Mouse (Mus musculus) hindbrain, embryonic 16.5 days (tissue): ENCODE data around the gene Cbx8. TPM values are rescaled to one million over a fixed set of nuclear protein-coding genes. Genes with fewer than 3 reads are reported as not detected.
A peak's percentile ranks its signal among the peaks of the same experiment; 100 is the strongest.

ENCODE experiments used
- ATAC-seq: fragments of 200-750 bp; cut with Nextera tagmentation; 2 replicates; pipeline ENCODE4 v1.8.0; 2017; ENCODE audit warnings: moderate TSS enrichment, moderate library complexity
- H3K27ac ChIP-seq: fragments of 300-500 bp; sonication (generic); 2 replicates; pipeline ENCODE4 v1.5.1; 2014; ENCODE audit warnings: low read depth, mild to moderate bottlenecking, control low read depth, low read length, moderate library complexity
- H3K27me3 ChIP-seq: fragments of 300-500 bp; sonication (generic); replicated peaks from 2 replicates; pipeline ENCODE4 v1.6.1; 2014; ENCODE audit warnings: low read length; ENCODE audit not compliant: control insufficient read depth, insufficient read depth
- H3K36me3 ChIP-seq: fragments of 300-500 bp; sonication (generic); 2 replicates; pipeline ENCODE4 v1.6.1; 2014; ENCODE audit warnings: mild to moderate bottlenecking, low read length, moderate library complexity, mixed read lengths; ENCODE audit not compliant: control insufficient read depth, insufficient read depth
- H3K4me1 ChIP-seq: fragments of 300-500 bp; sonication (generic); 2 replicates; pipeline ENCODE4 v1.6.1; 2014; ENCODE audit warnings: low read depth, low read length; ENCODE audit not compliant: control insufficient read depth, insufficient read depth
- H3K4me2 ChIP-seq: fragments of 300-500 bp; sonication (generic); 2 replicates; pipeline ENCODE4 v1.6.1; 2014; ENCODE audit warnings: mild to moderate bottlenecking, low read length, control low read depth, moderate library complexity
- H3K4me3 ChIP-seq: fragments of 300-500 bp; sonication (generic); 2 replicates; pipeline ENCODE4 v1.5.1; 2014; ENCODE audit warnings: mild to moderate bottlenecking, low read length, control low read depth, moderate library complexity
- H3K9ac ChIP-seq: fragments of 300-500 bp; sonication (generic); 2 replicates; pipeline ENCODE4 v1.6.1; 2014; ENCODE audit warnings: low read depth, mild to moderate bottlenecking, control low read depth, low read length, moderate library complexity
- H3K9me3 ChIP-seq: fragments of 300-500 bp; sonication (generic); 2 replicates; pipeline ENCODE4 v1.6.1; 2014; ENCODE audit warnings: mild to moderate bottlenecking, low read length, moderate library complexity; ENCODE audit not compliant: control insufficient read depth
- WGBS: fragments of 180-500 bp; shearing (Covaris S2); extraction: QIAGEN DNeasy Blood & Tissue Kit; methylation state at CpG from one replicate; pipeline ENCODE4 v1.1.7; 2014; 5-methylcytosine and 5-hydroxymethylcytosine counted together
- polyA plus RNA-seq: library from polyadenylated mRNA; unstranded; fragments of >200 nt; fragmentation: Nextera tagmentation; extraction: Ambion mirVana; gene quantifications from 2 replicates; pipeline ENCODE4 v1.2.1, GENCODE M21; 2015

Gene Cbx8
- 8.5 and 9.5 TPM in 2 replicates for polyA plus RNA-seq

DNA sequence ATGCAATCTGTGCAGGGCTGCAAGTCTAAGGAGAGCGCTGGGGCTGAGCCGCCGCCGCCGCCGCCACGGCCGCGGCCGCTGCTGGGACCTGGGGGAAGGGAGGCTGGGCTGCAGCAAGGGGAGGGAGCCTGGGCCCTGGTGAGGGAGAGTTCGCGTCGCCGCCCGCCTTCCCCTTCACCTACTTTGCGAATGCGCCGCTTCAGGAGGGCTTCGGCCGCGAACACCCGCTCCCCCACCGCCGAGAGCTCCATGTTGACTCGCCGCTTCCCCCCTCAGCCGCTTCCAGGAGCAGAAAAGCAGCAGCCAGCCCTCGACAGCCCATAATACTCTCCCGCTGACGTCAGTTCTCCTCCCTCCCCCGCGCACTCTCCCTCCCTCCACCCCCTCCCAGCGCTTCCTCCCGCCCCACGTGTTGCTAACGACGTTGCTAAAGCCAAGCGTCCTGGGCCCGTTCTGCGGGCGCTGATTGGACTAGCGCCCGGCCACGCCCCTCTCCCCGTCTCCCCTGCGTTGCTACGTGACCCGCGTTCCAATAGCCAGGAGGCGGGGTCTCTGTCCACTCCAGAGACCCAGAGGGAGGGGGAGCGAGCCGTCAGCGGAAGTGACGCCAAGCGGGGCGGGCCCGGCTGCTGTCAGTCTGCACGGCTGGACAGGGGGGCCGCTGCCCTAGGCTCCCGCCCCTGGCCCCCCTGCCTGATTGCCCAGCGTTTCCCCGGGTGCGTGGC lies at the start of gene Cbx8:
Gene Cbx8 (minus strand): TSS at position 370 of the 725 bp plus-strand sequence.
- H3K4me1 ChIP-seq = peaks cover 39% of the 10 kb centered on the region
- H3K27me3 ChIP-seq = peaks cover 49% of the 10 kb centered on the region

DNA sequence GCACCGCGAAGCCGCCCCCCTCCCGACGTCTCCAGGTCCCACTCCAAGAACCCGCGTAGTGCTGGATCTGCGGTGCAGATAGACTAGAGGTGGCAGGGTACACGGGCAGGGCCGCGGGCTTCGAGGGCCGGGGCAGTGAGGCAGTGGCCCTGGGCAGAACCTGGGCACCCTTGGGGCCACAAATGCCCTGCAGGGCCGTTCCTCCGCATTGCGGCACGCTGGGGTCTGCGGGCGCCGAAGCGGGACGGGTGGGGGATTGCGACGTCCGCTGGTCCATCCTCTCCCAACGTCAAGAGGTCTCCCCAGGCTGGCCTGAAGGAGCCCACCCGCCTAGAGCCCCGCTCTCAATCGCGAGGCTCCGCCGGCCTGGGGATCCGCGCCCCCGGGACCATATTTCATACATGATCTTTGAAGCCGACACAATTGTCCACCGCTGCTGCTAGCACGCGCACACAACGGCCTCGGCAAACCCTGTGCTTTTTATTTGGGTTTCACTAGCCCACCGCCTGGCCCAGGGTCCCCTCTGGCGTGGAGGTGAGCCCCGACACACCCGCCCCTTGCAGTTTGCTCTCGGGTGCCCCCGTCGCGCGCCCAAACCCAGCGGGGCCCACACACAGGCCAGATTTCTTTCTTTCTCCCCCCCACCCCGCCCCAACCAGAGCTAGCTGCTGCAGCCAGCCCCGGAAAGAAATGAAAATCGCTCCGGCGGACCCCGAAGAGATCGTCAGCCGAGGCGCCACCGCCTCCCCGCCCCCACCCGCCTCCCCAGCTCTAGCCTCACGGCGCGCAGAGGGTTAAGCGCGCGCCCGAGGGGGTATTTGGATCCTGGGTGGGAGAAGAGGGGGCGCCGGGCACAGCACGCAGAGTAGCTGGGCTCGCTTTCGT lies 49.5 kb upstream of the Cbx8 start:
- no peaks in the 10 kb centered on the region for H3K36me3 ChIP-seq
- peak overlapping the region; percentile 61 for H3K4me3 ChIP-seq
- H3K9ac ChIP-seq = peak overlapping the region; percentile 81
- WGBS = 0% methylated on average over 69 of the region's 75 CpGs
- peak overlapping the region; percentile 99 for H3K4me2 ChIP-seq
- peaks cover 13% of the 10 kb centered on the region for H3K27me3 ChIP-seq
- no peaks in the 10 kb centered on the region for H3K9me3 ChIP-seq
- H3K27ac ChIP-seq = peak overlapping the region; percentile 41; the same call in 1 of the 2 replicates
- H3K4me1 ChIP-seq = peaks cover 18% of the 10 kb centered on the region
- ATAC-seq = no peak

More for the DNA sequence above, at the start of gene Cbx8:
- ATAC-seq = peak; percentile 95
- Histone ChIP-seq H3K9me3 (no peaks in the 10 kb centered on the region), H3K36me3 (no peaks in the 10 kb centered on the region), H3K9ac (peak within 1 kb of the TSS; percentile 91), H3K27ac (peak within 1 kb of the TSS; percentile 94), H3K4me2 (peak within 1 kb of the TSS; percentile 98), H3K4me3 (peak within 1 kb of the TSS; percentile 77)
- WGBS = under 1% methylated on average over 53 of the region's 63 CpGs

DNA sequence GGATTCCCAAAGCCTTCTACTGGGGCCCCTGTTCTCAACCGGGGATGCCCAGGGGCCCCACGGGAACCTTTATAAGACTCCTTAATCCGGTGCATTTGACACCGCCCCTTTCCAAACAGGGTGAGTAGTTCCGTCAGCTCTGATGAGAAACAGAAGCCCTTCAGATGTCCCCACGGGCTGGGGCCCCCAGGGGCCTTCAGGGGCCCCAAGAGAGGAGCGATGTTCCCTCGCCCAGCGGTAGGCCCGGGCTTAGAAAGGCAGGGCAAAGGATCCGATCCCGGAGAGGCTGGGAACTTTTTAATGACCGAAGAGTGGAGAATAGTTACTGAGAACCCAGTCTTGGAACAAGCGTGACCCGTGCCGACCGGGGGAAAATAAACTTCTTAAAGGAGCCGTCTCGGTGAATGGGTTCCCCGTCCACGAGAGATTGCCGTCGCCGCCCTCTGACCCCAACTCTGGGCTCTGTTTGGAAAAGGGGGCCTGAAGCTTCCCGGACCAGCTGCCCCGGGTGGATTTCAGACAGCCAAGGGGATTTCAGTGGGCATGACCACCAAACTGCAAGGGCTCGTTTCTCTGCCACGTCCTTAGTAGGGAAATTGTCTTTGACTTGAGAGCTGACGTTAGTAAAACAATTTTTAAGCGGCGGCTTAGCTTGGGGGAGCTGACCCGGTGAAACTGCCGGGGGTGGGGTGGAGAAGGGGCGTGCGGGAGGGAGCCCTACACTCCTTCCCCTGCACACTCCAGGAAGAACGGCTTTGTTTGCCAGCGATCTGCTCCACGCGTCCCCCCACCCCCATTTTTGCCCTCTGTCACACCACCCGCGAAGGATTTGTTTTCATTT lies 48.7 kb upstream of the Cbx8 start:
- Histone ChIP-seq H3K9me3 (no peaks in the 10 kb centered on the region), H3K27me3 (peaks cover 13% of the 10 kb centered on the region), H3K27ac (no peak overlapping the region), H3K9ac (peak overlapping the region; percentile 81), H3K4me2 (peak overlapping the region; percentile 99), H3K36me3 (no peaks in the 10 kb centered on the region), H3K4me3 (peak overlapping the region; percentile 61), H3K4me1 (peaks cover 22% of the 10 kb centered on the region)
- ATAC-seq = no peak
- whole genome bisulfite sequencing = under 1% methylated on average over 41 of the region's 41 CpGs

DNA sequence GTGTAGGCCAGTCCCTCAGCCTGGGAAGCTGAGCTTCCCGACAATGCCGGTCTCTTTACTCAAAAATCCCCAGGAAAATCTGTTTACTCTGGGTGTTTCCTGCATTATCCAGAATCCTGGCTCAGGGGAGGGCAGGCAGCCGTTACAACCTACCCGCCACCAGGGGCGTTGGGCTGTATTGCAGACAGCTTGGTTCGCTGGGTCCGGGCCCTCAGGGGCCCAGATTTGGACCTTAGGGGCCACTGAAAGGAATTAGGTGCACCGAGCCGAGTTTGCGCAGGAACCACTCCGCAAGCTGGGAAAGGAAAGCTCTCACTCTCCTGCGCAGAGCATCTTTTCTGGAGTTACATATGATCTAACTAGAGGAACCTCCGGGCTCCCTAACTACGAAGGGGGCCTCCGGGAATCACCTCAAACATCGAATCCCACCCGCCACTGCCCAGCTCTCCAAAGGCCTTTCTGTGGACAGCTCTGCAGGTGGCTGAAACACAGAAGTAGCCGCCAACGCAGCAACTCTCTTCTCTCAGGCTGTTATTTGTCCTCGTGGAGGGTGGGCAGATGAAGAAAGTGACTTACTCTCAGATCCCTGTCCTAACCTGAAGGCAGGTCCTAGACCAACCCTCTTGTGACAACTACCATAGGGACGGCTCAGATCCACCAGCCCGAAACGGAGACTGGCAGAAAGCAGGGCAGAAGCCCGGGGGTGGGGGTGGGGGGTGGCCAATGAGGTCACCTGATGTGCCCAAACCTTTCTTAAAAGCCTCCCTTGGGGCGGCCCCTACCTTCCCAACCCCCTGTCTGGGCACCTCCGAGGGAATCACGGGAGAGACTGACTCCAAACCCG lies 47.8 kb upstream of the Cbx8 start:
- peaks cover 31% of the 10 kb centered on the region for H3K4me1 ChIP-seq
- no peak overlapping the region for H3K9ac ChIP-seq

DNA sequence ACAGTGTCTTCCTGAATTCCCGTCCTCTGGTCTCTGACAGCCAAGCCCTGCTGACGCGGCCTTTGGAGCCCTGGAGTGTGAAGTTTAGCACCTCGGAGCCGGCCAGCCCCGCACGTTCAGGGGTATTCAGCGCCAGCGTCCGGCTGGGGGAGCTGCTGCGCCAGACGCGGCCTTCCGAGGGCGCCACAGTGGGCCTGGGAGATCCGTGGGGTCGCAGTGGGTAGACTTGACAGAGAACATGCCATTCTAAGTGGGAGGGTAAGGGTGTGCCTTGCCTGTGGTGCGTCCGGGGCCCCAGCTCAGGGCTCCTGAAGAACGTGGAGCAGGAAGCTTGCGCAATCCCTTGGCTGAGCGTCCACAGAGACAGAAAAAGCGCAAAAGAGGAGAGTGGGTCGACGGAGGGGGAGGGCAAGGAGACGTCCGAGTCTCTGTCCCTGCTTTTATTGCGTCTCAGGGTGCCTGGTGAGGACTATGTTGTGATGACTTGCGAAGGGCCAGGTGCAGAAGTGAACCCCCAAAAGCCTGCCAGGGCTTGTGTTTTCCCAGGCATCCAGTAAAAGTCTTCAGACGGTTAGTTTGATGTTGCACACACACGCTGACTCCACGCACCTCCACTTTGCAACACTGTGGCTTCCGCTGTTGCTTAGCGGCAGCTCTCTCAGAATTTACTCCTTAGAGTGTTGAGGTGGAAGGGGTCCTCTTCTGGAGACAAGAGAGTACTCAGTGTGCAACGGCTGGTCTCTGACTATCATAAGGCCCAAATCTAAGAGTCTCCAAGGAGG lies 46.7 kb upstream of the Cbx8 start:
- Histone ChIP-seq H3K27me3 (peaks cover 14% of the 10 kb centered on the region), H3K9ac (no peak overlapping the region), H3K27ac (no peak overlapping the region)

More for the DNA sequence above, 47.8 kb upstream of the Cbx8 start:
- Histone ChIP-seq H3K9me3 (no peaks in the 10 kb centered on the region), H3K36me3 (no peaks in the 10 kb centered on the region), H3K4me2 (no peak overlapping the region), H3K27ac (no peak overlapping the region), H3K4me3 (no peak overlapping the region), H3K27me3 (peaks cover 13% of the 10 kb centered on the region)
- WGBS = 2% methylated on average over 28 of the region's 28 CpGs
- ATAC-seq = no peak

DNA sequence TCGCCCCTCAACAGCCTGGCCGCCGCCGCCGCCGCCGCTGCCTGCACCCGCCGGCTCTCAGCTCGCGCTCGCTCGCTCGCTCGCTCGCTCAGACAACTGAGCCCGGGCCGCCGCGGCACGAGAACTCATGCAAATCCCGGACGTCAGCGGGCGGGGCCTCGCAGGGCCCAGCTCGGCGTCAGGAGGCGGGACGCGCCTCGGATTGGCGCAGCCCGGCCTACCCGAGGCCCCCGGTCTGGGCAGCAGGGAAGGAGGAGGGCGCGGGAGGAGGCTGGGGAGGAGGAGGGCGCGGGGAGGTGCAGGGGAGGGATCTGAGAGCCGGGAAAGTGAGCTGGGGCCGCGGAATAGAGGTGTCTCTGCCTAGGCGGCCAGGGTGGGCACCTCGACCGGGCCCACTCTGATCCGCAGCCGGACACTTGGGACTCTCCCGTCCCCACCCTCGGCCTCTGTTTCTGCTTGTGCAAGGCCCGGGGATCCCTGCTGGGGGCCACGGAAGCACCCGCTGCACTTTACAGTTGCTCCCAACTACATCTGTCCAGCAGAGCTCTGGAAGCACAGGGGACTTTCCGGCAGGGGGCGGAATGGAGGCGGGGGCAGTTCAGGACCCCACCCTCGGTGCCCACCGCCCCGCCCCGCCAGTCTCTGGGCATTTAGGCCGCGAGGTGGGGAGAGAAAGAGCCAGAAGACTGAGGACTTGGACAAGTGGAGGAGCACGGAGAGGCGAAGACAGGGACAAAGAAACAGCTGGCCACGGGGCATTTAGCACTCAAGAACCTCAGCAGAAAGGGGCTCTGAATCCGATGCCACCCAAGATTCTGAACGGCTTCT lies 45.6 kb upstream of the Cbx8 start, which contains the start of gene Cbx4:
Gene Cbx4 (minus strand): TSS at position 78 of the 828 bp plus-strand sequence.
- WGBS = under 1% methylated on average over 60 of the region's 67 CpGs
- peak; percentile 90 for ATAC-seq
- Histone ChIP-seq H3K27me3 (peaks cover 23% of the 10 kb centered on the region), H3K4me1 (peaks cover 51% of the 10 kb centered on the region), H3K36me3 (peaks cover 5% of the 10 kb centered on the region), H3K27ac (peak within 1 kb of the TSS; percentile 99), H3K9ac (peak within 1 kb of the TSS; percentile 98), H3K4me3 (peak within 1 kb of the TSS; percentile 95), H3K4me2 (peak within 1 kb of the TSS; percentile 94), H3K9me3 (no peaks in the 10 kb centered on the region)

More for the DNA sequence above, 46.7 kb upstream of the Cbx8 start:
- no peaks in the 10 kb centered on the region for H3K36me3 ChIP-seq
- peaks cover 42% of the 10 kb centered on the region for H3K4me1 ChIP-seq
- H3K9me3 ChIP-seq = no peaks in the 10 kb centered on the region
- no peak overlapping the region for H3K4me3 ChIP-seq
- 2% methylated on average over 34 of the region's 35 CpGs for WGBS
- no peak for ATAC-seq
- H3K4me2 ChIP-seq = peak overlapping the region; percentile 1; the same call in 1 of the 2 replicates

DNA sequence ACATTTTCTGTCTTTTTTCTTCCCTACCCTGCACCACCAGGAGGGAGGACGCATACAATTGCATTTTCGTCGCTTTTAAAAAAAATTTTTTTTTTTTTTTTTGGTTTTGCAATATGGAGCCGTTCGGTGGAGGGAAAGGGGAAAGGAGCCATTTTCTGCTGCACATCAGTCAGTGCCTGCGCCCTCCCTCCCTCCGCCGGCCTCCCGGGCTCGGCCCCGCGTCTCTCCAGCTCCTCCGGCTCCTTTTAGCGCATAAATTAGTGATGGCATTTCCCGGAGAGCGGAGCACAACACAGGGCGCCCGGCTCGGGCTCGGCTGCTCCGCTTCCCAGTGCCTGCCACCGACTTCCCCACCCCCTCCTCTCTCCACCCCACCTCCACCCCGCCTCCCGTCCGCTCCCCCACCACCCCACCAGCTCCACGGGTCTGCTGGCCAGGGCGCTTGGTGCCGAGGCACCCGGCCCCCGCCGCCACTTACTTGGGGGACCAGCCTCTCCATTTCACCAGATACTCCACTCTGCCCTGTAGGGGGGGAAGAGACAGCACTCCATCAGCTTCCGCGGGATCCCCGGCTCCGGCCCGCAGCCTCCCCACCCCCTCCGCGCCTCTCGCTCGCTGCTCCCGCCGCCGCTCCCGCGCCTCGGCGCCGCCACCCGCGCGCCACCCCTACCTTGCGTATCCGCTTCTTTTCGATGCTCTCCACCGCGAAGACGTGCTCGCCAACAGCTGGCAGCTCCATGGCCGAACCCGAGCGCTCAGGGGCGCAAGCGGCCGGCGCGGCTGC lies 44.7 kb upstream of the Cbx8 start:
- under 1% methylated on average over 55 of the region's 66 CpGs for WGBS
- peak; percentile 54 for ATAC-seq
- peak overlapping the region; percentile 95 for H3K4me3 ChIP-seq
- H3K36me3 ChIP-seq = peaks cover 13% of the 10 kb centered on the region
- H3K4me1 ChIP-seq = peaks cover 60% of the 10 kb centered on the region
- H3K4me2 ChIP-seq = peak overlapping the region; percentile 94
- peak overlapping the region; percentile 98 for H3K9ac ChIP-seq
- no peaks in the 10 kb centered on the region for H3K9me3 ChIP-seq
- peaks cover 23% of the 10 kb centered on the region for H3K27me3 ChIP-seq
- H3K27ac ChIP-seq = peak overlapping the region; percentile 99
